Mouse (Mus musculus): ENCODE data around the gene Zdhhc18. TPM values are rescaled to one million over a fixed set of nuclear protein-coding genes. Genes with fewer than 3 reads are reported as not detected.

Zdhhc18 gene
- total RNA-seq, 2 experiments from 2014 or later = 29.3 to 32.9 TPM

- no peak for DNase-seq (ENCODE audit: low spot score in 2 of 2)
- intact Hi-C loops (cut with DNase I) = no loop called here
These were observed 72.0 kb downstream of the Zdhhc18 start for GRCm38 (mm10) chr4:133577983-133578382.

GRCm38 (mm10) chr4:133574843-133575202 is 75.1 kb downstream of the Zdhhc18 start:
- DNase-seq (ENCODE audit: low spot score in 2 of 2) = no peak
- intact Hi-C loops (cut with DNase I) = no loop called here

GRCm38 (mm10) chr4:133574070-133574842 is 75.7 kb downstream of the Zdhhc18 start, which contains the start of gene Gpatch3:
Gene Gpatch3, plus strand, starts transcription at chr4:133574745.
- peak; percentile 92 to 93 for DNase-seq (ENCODE audit: low spot score in 2 of 2)
- intact Hi-C loops (cut with DNase I) = no loop called here

- intact Hi-C loops (cut with DNase I) = no loop called here
- DNase-seq (ENCODE audit: low spot score in 2 of 2) = no peak
These were observed 79.9 kb downstream of the Zdhhc18 start for GRCm38 (mm10) chr4:133570066-133570466.

GRCm38 (mm10) chr4:133569291-133570065 is 80.5 kb downstream of the Zdhhc18 start:
- intact Hi-C loops (cut with DNase I) = no loop called here
- DNase-seq (ENCODE audit: low spot score in 2 of 2) = no peak

GRCm38 (mm10) chr4:133567251-133567650 is 82.7 kb downstream of the Zdhhc18 start:
- intact Hi-C loops (cut with DNase I) = no loop called here
- no peak for DNase-seq (ENCODE audit: low spot score in 2 of 2)

GRCm38 (mm10) chr4:133563123-133563571 is 86.8 kb downstream of the Zdhhc18 start:
- DNase-seq (ENCODE audit: low spot score in 2 of 2) = no peak
- intact Hi-C loops (cut with DNase I) = no loop called here

- intact Hi-C loops (cut with DNase I) = no loop called here
- DNase-seq (ENCODE audit: low spot score in 2 of 2) = no peak
These were observed 88.3 kb downstream of the Zdhhc18 start for GRCm38 (mm10) chr4:133561622-133562021.

- DNase-seq (ENCODE audit: low spot score in 2 of 2) = no peak
- intact Hi-C loops (cut with DNase I) = no loop called here
These were observed 90.1 kb downstream of the Zdhhc18 start for GRCm38 (mm10) chr4:133559846-133560245.

- intact Hi-C loops (cut with DNase I) = no loop called here
These were observed 92.8 kb downstream of the Zdhhc18 start for GRCm38 (mm10) chr4:133557041-133557717.

More at GRCm38 (mm10) chr4:133557041-133557717, 92.8 kb downstream of the Zdhhc18 start:
- no peak for DNase-seq (ENCODE audit: low spot score in 2 of 2)

Small RNA genes within 50 kb of the gene (microRNA-seq; reads per million reads assigned to microRNA genes)
- 0 reads per million in 2 experiments for gene Gm23158

Other genes starting within 250 kb of the Zdhhc18 start
- gene Tent5b, start 170.0 kb downstream of the Zdhhc18 start, total RNA-seq (2021) = not detected
- 100 to 1,000 TPM; 150 to 170 TPM for gene Trnp1, start 151.6 kb downstream of the Zdhhc18 start, total RNA-seq (2021)
- not detected for gene Kdf1, start 131.2 kb downstream of the Zdhhc18 start, total RNA-seq (2021)
- gene Nudc, start 104.2 kb downstream of the Zdhhc18 start, total RNA-seq (2021) = 100 to 1,000 TPM; 102 TPM
- not detected for gene Nr0b2, start 96.8 kb downstream of the Zdhhc18 start, total RNA-seq (2021)
- 1 to 10 TPM; 9.2 to 9.6 TPM for gene Gpatch3, start 75.4 kb downstream of the Zdhhc18 start, total RNA-seq (2021)
- gene Gpn2, start 65.8 kb downstream of the Zdhhc18 start, total RNA-seq (2021) = 10 to 100 TPM in 1 of 2 experiments, 1 to 10 TPM in 1; 9.5 to 10.6 TPM
- gene Sfn, start 48.0 kb downstream of the Zdhhc18 start, total RNA-seq (2021) = 1 to 10 TPM; 1.0 to 1.4 TPM
- gene Pigv, start 22.5 kb upstream of the Zdhhc18 start, total RNA-seq (2021) = 1 to 10 TPM; 6.2 TPM
- gene Arid1a, start 106.6 kb upstream of the Zdhhc18 start, total RNA-seq (2021) = 10 to 100 TPM; 74.1 to 75.8 TPM
- 10 to 100 TPM; 12.7 TPM for gene Rps6ka1, start 237.6 kb upstream of the Zdhhc18 start, total RNA-seq (2021)